Mouse (Mus musculus) hindbrain, postnatal 0 days (tissue): ENCODE data around the gene Tmem165. TPM values are rescaled to one million over a fixed set of nuclear protein-coding genes. Genes with fewer than 3 reads are reported as not detected.

Experiments used
- ATAC-seq: fragments of 200-750 bp; cut with Nextera tagmentation; 2 replicates; pipeline ENCODE4 v1.8.0; 2017; ENCODE audit warnings: mild to moderate bottlenecking, moderate TSS enrichment, moderate library complexity
- DNase-seq: peaks from one replicate; pipeline ENCODE4 v3.0.0-alpha.2; 2015; ENCODE audit warnings: low spot score
- H3K27ac ChIP-seq: fragments of 300-500 bp; sonication (generic); 2 replicates; pipeline ENCODE4 v1.5.1; 2014; ENCODE audit warnings: mild to moderate bottlenecking
- H3K27me3 ChIP-seq: fragments of 300-500 bp; sonication (generic); 2 replicates; pipeline ENCODE4 v1.6.1; 2014; ENCODE audit warnings: low read length, mixed read lengths; ENCODE audit not compliant: insufficient read depth
- H3K36me3 ChIP-seq: fragments of 300-500 bp; sonication (generic); 2 replicates; pipeline ENCODE4 v1.6.1; 2014; ENCODE audit warnings: low read length, mixed read lengths; ENCODE audit not compliant: insufficient read depth
- H3K4me1 ChIP-seq: fragments of 300-500 bp; sonication (generic); 2 replicates; pipeline ENCODE4 v1.6.1; 2014; ENCODE audit warnings: antibody characterized with exemption, low read length, mixed read lengths; ENCODE audit not compliant: insufficient read depth
- H3K4me2 ChIP-seq: fragments of 300-500 bp; sonication (generic); 2 replicates; pipeline ENCODE4 v1.6.1; 2014; ENCODE audit warnings: low read depth, mild to moderate bottlenecking, low read length, moderate library complexity, mixed read lengths
- H3K4me3 ChIP-seq: fragments of 300-500 bp; sonication (generic); 2 replicates; pipeline ENCODE4 v1.5.1; 2014; ENCODE audit warnings: low read length
- H3K9ac ChIP-seq: fragments of 300-500 bp; sonication (generic); replicated peaks from 2 replicates; pipeline ENCODE4 v1.6.1; 2014; ENCODE audit warnings: mild to moderate bottlenecking, low read length, moderate library complexity, mixed read lengths
- H3K9me3 ChIP-seq: fragments of 300-500 bp; sonication (generic); 2 replicates; pipeline ENCODE4 v1.6.1; 2016; ENCODE audit warnings: low read length, mixed read lengths
- CTCF ChIP-seq: IDR thresholded peaks from 2 replicates; pipeline ENCODE4 v1.5.1; 2016; ENCODE audit warnings: antibody characterized with exemption, control low read depth, low read depth
- WGBS: fragments of 180-500 bp; shearing (Covaris S2); extraction: QIAGEN DNeasy Blood & Tissue Kit; methylation state at CpG from one replicate; pipeline ENCODE4 v1.1.7; 2014; 5-methylcytosine and 5-hydroxymethylcytosine counted together
- polyA plus RNA-seq: library from polyadenylated mRNA; unstranded; fragments of >200 nt; fragmentation: Nextera tagmentation; extraction: Ambion mirVana; gene quantifications from 2 replicates; pipeline ENCODE4 v1.2.1, GENCODE M21; 2015
- total RNA-seq: library from RNA; depleted of rRNA; stranded (reverse); fragments of >200 nt; gene quantifications from 2 replicates; pipeline ENCODE4 v1.2.3, GENCODE M21; 2014

Gene Tmem165
- total and polyA plus RNA-seq, 2 experiments from 2014 or later, result 49.4 to 68.0 TPM

DNA sequence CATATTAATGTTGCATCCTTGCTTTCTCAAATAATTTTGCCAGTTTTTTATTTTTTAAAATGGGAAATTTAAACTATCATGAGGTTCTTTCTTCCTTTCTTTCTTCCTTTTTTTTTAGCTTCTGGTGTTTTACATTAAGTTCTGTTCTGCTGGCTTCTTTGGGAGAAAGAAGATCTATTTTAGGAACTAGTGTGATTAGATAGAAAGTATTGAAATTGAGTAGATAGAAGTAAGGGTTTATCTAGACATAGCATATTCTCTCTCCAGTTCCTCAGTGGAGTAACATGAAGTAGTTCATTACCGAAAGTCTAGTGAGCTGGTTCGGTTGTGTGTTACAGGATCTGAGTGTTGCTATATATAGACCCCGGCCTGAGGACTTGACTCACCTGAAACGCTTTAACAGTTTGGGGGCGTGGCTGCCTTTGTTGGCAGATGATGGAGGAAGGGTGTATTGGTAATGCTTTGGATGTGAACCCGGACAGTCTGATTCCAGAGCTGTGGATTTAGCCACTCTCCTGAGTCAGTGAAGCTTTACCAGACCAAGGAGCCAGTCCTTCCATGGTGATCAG is 10.8 kb downstream of the Tmem165 start:
- WGBS, result 88% methylated on average over 6 of the region's 6 CpGs

DNA sequence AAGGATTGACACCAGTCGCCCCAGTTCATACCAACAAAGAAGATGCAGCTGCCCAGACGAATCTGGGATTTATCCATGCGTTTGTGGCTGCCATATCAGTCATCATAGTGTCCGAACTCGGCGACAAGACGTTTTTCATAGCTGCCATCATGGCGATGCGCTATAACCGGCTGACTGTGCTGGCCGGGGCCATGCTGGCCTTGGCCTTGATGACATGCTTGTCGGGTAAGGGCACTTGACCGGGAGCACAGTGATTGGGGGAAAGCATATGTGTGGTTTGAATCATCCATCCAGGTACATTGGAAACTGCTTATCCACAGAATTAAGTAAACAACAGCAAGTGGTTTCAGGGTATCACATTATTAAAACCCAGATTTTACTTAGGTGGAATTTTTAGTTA is 15.7 kb downstream of the Tmem165 start:
- Histone ChIP-seq H3K9me3 (no peaks in the 10 kb centered on the region), H3K27ac (no peak overlapping the region), H3K4me2 (no peak overlapping the region), H3K36me3 (peaks cover 21% of the 10 kb centered on the region; the same call in 1 of the 2 replicates), H3K9ac (no peak overlapping the region), H3K4me3 (no peak overlapping the region), H3K27me3 (no peaks in the 10 kb centered on the region), H3K4me1 (no peaks in the 10 kb centered on the region)
- DNase-seq, result no peak
- 94% methylated on average over 13 of the region's 13 CpGs for WGBS
- no peak for ATAC-seq
- no peak for TF ChIP-seq CTCF

More for the DNA sequence above, 10.8 kb downstream of the Tmem165 start:
- Histone ChIP-seq H3K4me2 (no peak overlapping the region), H3K4me3 (no peak overlapping the region), H3K9me3 (no peaks in the 10 kb centered on the region), H3K27me3 (no peaks in the 10 kb centered on the region), H3K4me1 (no peaks in the 10 kb centered on the region), H3K36me3 (peaks cover 7% of the 10 kb centered on the region; the same call in 1 of the 2 replicates), H3K27ac (no peak overlapping the region), H3K9ac (no peak overlapping the region)
- DNase-seq (no peak), ATAC-seq (no peak)
- no peak for TF ChIP-seq CTCF

- H3K36me3 ChIP-seq, result peaks cover 39% of the 10 kb centered on the region
Measured at GRCm38 (mm10) chr5:76203171-76203570, 19.5 kb downstream of the Tmem165 start.

GRCm38 (mm10) chr5:76205886-76206285 is 22.2 kb downstream of the Tmem165 start:
- peaks cover 34% of the 10 kb centered on the region for H3K36me3 ChIP-seq

More at GRCm38 (mm10) chr5:76203171-76203570, 19.5 kb downstream of the Tmem165 start:
- DNase-seq, result no peak
- no peak for TF ChIP-seq CTCF
- Histone ChIP-seq H3K4me3 (no peak overlapping the region), H3K27me3 (no peaks in the 10 kb centered on the region), H3K4me1 (no peaks in the 10 kb centered on the region), H3K9me3 (no peaks in the 10 kb centered on the region), H3K9ac (no peak overlapping the region), H3K4me2 (no peak overlapping the region), H3K27ac (no peak overlapping the region)
- 90% methylated on average over 3 of the region's 3 CpGs for WGBS
- ATAC-seq, result no peak

DNA sequence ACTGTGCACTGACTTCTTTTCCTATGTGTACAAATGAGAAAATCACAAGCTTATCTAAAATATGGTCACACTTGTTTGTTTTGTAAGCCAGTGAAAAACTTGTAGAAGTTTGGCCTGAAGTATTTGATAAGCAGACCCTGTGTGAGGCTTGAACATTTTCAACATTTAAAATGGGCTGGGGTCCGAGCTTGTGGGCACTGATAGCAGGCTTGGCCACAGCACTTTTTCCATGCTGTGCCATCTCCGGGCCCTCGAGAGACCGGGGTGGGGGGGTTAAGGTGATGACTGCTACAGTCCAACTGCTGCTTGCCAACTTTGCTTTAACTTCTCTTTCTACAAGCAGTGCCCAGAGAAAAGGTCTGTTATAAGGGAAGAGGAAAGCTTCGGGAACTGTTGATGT is 24.4 kb downstream of the Tmem165 start:
- no peaks in the 10 kb centered on the region for H3K9me3 ChIP-seq
- 89% methylated on average over 5 of the region's 5 CpGs for WGBS
- no peaks in the 10 kb centered on the region for H3K4me1 ChIP-seq
- H3K27ac ChIP-seq, result no peak overlapping the region
- no peak overlapping the region for H3K4me2 ChIP-seq
- no peak overlapping the region for H3K9ac ChIP-seq
- no peak for ATAC-seq
- H3K27me3 ChIP-seq, result no peaks in the 10 kb centered on the region
- H3K36me3 ChIP-seq, result peaks cover 39% of the 10 kb centered on the region
- TF ChIP-seq CTCF, result no peak
- DNase-seq, result no peak
- no peak overlapping the region for H3K4me3 ChIP-seq

More at GRCm38 (mm10) chr5:76205886-76206285, 22.2 kb downstream of the Tmem165 start:
- no peak overlapping the region for H3K4me3 ChIP-seq
- DNase-seq (no peak), ATAC-seq (no peak)
- no peak overlapping the region for H3K9ac ChIP-seq
- WGBS, result 90% methylated on average over 2 of the region's 2 CpGs
- no peaks in the 10 kb centered on the region for H3K9me3 ChIP-seq
- no peaks in the 10 kb centered on the region for H3K27me3 ChIP-seq
- no peaks in the 10 kb centered on the region for H3K4me1 ChIP-seq
- H3K27ac ChIP-seq, result no peak overlapping the region
- TF ChIP-seq CTCF, result no peak
- no peak overlapping the region for H3K4me2 ChIP-seq

- peaks cover 21% of the 10 kb centered on the region; the same call in 1 of the 2 replicates for H3K36me3 ChIP-seq
- DNase-seq, result no peak
- H3K9ac ChIP-seq, result no peak overlapping the region
- no peak overlapping the region for H3K4me2 ChIP-seq
- H3K27ac ChIP-seq, result no peak overlapping the region
- no peak for TF ChIP-seq CTCF
- H3K27me3 ChIP-seq, result no peaks in the 10 kb centered on the region
- no peaks in the 10 kb centered on the region for H3K9me3 ChIP-seq
- 78% methylated on average over 6 of the region's 6 CpGs for WGBS
- no peaks in the 10 kb centered on the region for H3K4me1 ChIP-seq
- no peak for ATAC-seq
- H3K4me3 ChIP-seq, result no peak overlapping the region
Measured at GRCm38 (mm10) chr5:76216691-76217090, 33.0 kb downstream of the Tmem165 start.

DNA sequence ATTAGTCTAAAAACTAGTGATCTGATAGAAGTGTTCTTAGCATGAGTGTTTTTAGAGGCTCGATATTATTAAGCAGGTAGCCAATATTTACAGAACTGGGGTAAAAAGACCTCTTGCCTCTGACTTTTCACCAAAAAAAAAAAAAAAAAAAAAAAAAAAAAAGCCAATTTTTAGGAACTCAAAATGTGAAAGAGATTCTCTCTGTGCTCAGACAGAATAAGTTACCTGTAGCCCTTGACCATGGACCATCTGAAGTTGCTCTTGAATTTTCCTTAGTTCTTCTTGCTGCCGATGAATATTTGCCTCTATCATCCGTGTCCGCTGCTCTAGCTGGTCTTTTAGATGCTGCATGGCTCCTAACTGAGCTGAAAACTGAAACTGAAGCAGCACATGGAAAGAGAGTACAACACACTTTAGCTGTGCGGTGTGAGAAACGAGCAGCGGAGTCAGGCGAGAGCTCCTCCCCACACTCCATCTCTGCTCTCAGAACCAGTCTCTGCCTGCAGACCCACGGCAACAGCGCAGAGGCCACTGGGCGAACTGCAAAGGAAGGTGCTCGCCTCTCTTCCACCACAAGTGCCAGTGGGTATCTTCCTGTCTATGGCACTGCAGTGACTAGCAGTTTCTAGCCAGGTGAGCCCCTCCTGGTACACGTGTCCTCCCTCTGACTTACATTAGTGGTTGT is 47.6 kb downstream of the Tmem165 start:
- no peak overlapping the region for H3K9ac ChIP-seq
- H3K9me3 ChIP-seq, result no peaks in the 10 kb centered on the region
- no peak overlapping the region for H3K4me2 ChIP-seq
- no peak overlapping the region for H3K27ac ChIP-seq
- DNase-seq, result peak; percentile 3
- 92% methylated on average over 13 of the region's 13 CpGs for WGBS
- no peak for TF ChIP-seq CTCF
- H3K4me3 ChIP-seq, result no peak overlapping the region
- H3K4me1 ChIP-seq, result no peaks in the 10 kb centered on the region
- no peak for ATAC-seq
- no peaks in the 10 kb centered on the region for H3K27me3 ChIP-seq
- peaks cover 29% of the 10 kb centered on the region for H3K36me3 ChIP-seq
